Mouse (Mus musculus) intestine, embryonic 15.5 days (tissue): ENCODE data around the gene Ift172. TPM values are rescaled to one million over a fixed set of nuclear protein-coding genes. Genes with fewer than 3 reads are reported as not detected.
A peak's percentile ranks its signal among the peaks of the same experiment; 100 is the strongest.

Experiments used
- ATAC-seq: fragments of 200-750 bp; cut with Nextera tagmentation; 2 replicates; pipeline ENCODE4 v1.8.0; 2017; ENCODE audit warnings: moderate TSS enrichment, moderate library complexity
- H3K27ac ChIP-seq: fragments of 300-500 bp; sonication (generic); 2 replicates; pipeline ENCODE4 v1.5.1; 2015; ENCODE audit warnings: mild to moderate bottlenecking, inconsistent platforms
- H3K27me3 ChIP-seq: fragments of 300-500 bp; sonication (generic); replicated peaks from 2 replicates; pipeline ENCODE4 v1.6.1; 2015; ENCODE audit warnings: inconsistent platforms
- H3K36me3 ChIP-seq: fragments of 300-500 bp; sonication (generic); 2 replicates; pipeline ENCODE4 v1.6.1; 2015; ENCODE audit warnings: inconsistent platforms
- H3K4me1 ChIP-seq: fragments of 300-500 bp; sonication (generic); replicated peaks from 2 replicates; pipeline ENCODE4 v1.6.1; 2015; ENCODE audit warnings: inconsistent platforms
- H3K4me2 ChIP-seq: fragments of 300-500 bp; sonication (generic); replicated peaks from 2 replicates; pipeline ENCODE4 v1.6.1; 2015; ENCODE audit warnings: mild to moderate bottlenecking, inconsistent platforms
- H3K4me3 ChIP-seq: fragments of 300-500 bp; sonication (generic); replicated peaks from 2 replicates; pipeline ENCODE4 v1.5.1; 2015; ENCODE audit warnings: inconsistent platforms
- H3K9ac ChIP-seq: fragments of 300-500 bp; sonication (generic); 2 replicates; pipeline ENCODE4 v1.6.1; 2015; ENCODE audit warnings: inconsistent platforms
- H3K9me3 ChIP-seq: fragments of 300-500 bp; sonication (generic); 2 replicates; pipeline ENCODE4 v1.6.1; 2016; ENCODE audit warnings: inconsistent platforms
- WGBS: fragments of 180-500 bp; shearing (Covaris S2); methylation state at CpG from one replicate; pipeline ENCODE4 v1.1.7; 2015; 5-methylcytosine and 5-hydroxymethylcytosine counted together
- polyA plus RNA-seq: library from polyadenylated mRNA; unstranded; fragments of >200 nt; fragmentation: Nextera tagmentation; extraction: Ambion mirVana; gene quantifications from 2 replicates; pipeline ENCODE4 v1.2.1, GENCODE M21; 2015

Ift172 gene
- polyA plus RNA-seq, 1 experiment from 2014 or later = 20.1 TPM

- Histone ChIP-seq H3K4me1 (peaks cover 16% of the 10 kb centered on the region), H3K4me3 (no peak overlapping the region), H3K36me3 (peaks cover 29% of the 10 kb centered on the region), H3K4me2 (peak overlapping the region; percentile 59; the same call in 1 of the 2 replicates), H3K27me3 (no peaks in the 10 kb centered on the region), H3K27ac (peak overlapping the region; percentile 56; the same call in 1 of the 2 replicates), H3K9me3 (no peaks in the 10 kb centered on the region), H3K9ac (no peak overlapping the region)
- ATAC-seq = no peak
- 81% methylated on average over 8 of the region's 8 CpGs for WGBS
Measured at GRCm38 (mm10) chr5:31254901-31255300, 36.0 kb downstream of the Ift172 start.

GRCm38 (mm10) chr5:31254452-31254851 is 36.5 kb downstream of the Ift172 start:
- H3K9me3 ChIP-seq = no peaks in the 10 kb centered on the region
- no peaks in the 10 kb centered on the region for H3K27me3 ChIP-seq
- peak overlapping the region; percentile 59 for H3K4me2 ChIP-seq
- WGBS = 55% methylated on average over 7 of the region's 7 CpGs
- H3K4me1 ChIP-seq = peaks cover 16% of the 10 kb centered on the region
- H3K27ac ChIP-seq = peak overlapping the region; percentile 56
- peaks cover 29% of the 10 kb centered on the region for H3K36me3 ChIP-seq
- H3K9ac ChIP-seq = no peak overlapping the region
- no peak overlapping the region for H3K4me3 ChIP-seq
- ATAC-seq = peak; percentile 52

- H3K4me3 ChIP-seq = no peak overlapping the region
- H3K9ac ChIP-seq = no peak overlapping the region
- peak overlapping the region; percentile 59 for H3K4me2 ChIP-seq
- H3K4me1 ChIP-seq = peaks cover 16% of the 10 kb centered on the region
- H3K9me3 ChIP-seq = no peaks in the 10 kb centered on the region
- no peak for ATAC-seq
- WGBS = 93% methylated on average over 8 of the region's 8 CpGs
- H3K27ac ChIP-seq = peak overlapping the region; percentile 41
- no peaks in the 10 kb centered on the region for H3K27me3 ChIP-seq
- H3K36me3 ChIP-seq = peaks cover 26% of the 10 kb centered on the region
Measured at GRCm38 (mm10) chr5:31253806-31254205, 37.1 kb downstream of the Ift172 start.

GRCm38 (mm10) chr5:31252795-31253545 is 37.9 kb downstream of the Ift172 start:
- H3K9me3 ChIP-seq = no peaks in the 10 kb centered on the region
- no peaks in the 10 kb centered on the region for H3K27me3 ChIP-seq
- H3K27ac ChIP-seq = peak overlapping the region; percentile 86; the same call in 1 of the 2 replicates
- no peak for ATAC-seq
- 65% methylated on average over 16 of the region's 16 CpGs for WGBS
- H3K4me1 ChIP-seq = peaks cover 16% of the 10 kb centered on the region
- H3K4me2 ChIP-seq = peak overlapping the region; percentile 59
- H3K9ac ChIP-seq = peak overlapping the region; percentile 44
- H3K4me3 ChIP-seq = peak overlapping the region; percentile 44
- H3K36me3 ChIP-seq = peaks cover 32% of the 10 kb centered on the region

- no peaks in the 10 kb centered on the region for H3K27me3 ChIP-seq
- 45% methylated on average over 10 of the region's 10 CpGs for WGBS
- 0 out of 2 replicates have a peak, but pooled peaks have one; percentile 1 for ATAC-seq
- H3K4me3 ChIP-seq = peak overlapping the region; percentile 44
- H3K36me3 ChIP-seq = peaks cover 35% of the 10 kb centered on the region
- H3K9me3 ChIP-seq = no peaks in the 10 kb centered on the region
- H3K4me1 ChIP-seq = peaks cover 16% of the 10 kb centered on the region
- peak overlapping the region; percentile 59 for H3K4me2 ChIP-seq
- peak overlapping the region; percentile 44 for H3K9ac ChIP-seq
- H3K27ac ChIP-seq = peak overlapping the region; percentile 86
Measured at GRCm38 (mm10) chr5:31252151-31252550, 38.8 kb downstream of the Ift172 start.

GRCm38 (mm10) chr5:31251541-31252101 is 39.3 kb downstream of the Ift172 start, which contains the start of gene Krtcap3:
Gene Krtcap3 (plus strand): TSS chr5:31251691.
- Histone ChIP-seq H3K9me3 (no peaks in the 10 kb centered on the region), H3K9ac (peak within 1 kb of the TSS; percentile 44), H3K4me1 (peaks cover 16% of the 10 kb centered on the region), H3K36me3 (peaks cover 35% of the 10 kb centered on the region), H3K4me2 (peak within 1 kb of the TSS; percentile 59), H3K4me3 (peak within 1 kb of the TSS; percentile 44), H3K27me3 (no peaks in the 10 kb centered on the region), H3K27ac (peak within 1 kb of the TSS; percentile 86)
- WGBS = 12% methylated on average over 47 of the region's 47 CpGs
- peak; percentile 93 for ATAC-seq

- H3K4me1 ChIP-seq = peaks cover 16% of the 10 kb centered on the region
- no peak overlapping the region for H3K27ac ChIP-seq
- no peaks in the 10 kb centered on the region for H3K9me3 ChIP-seq
- H3K9ac ChIP-seq = no peak overlapping the region
- no peak for ATAC-seq
- 52% methylated on average over 4 of the region's 4 CpGs for WGBS
- no peak overlapping the region for H3K4me2 ChIP-seq
- H3K27me3 ChIP-seq = no peaks in the 10 kb centered on the region
- no peak overlapping the region for H3K4me3 ChIP-seq
- H3K36me3 ChIP-seq = peaks cover 39% of the 10 kb centered on the region
Measured at GRCm38 (mm10) chr5:31250716-31251115, 40.2 kb downstream of the Ift172 start.

- H3K27me3 ChIP-seq = no peaks in the 10 kb centered on the region
- peaks cover 24% of the 10 kb centered on the region for H3K36me3 ChIP-seq
- H3K4me3 ChIP-seq = peak overlapping the region; percentile 99
- no peaks in the 10 kb centered on the region for H3K9me3 ChIP-seq
- no peak for ATAC-seq
- no peak overlapping the region for H3K27ac ChIP-seq
- H3K9ac ChIP-seq = peak overlapping the region; percentile 99
- WGBS = 21% methylated on average over 10 of the region's 10 CpGs
- peak overlapping the region; percentile 80 for H3K4me2 ChIP-seq
- H3K4me1 ChIP-seq = 0 out of 2 replicates have a peak, but pooled peaks cover 7% of the 10 kb centered on the region
Measured at GRCm38 (mm10) chr5:31242191-31242590, 48.7 kb downstream of the Ift172 start.

GRCm38 (mm10) chr5:31241522-31242034 is 49.3 kb downstream of the Ift172 start:
- Histone ChIP-seq H3K4me2 (peak overlapping the region; percentile 80), H3K27me3 (no peaks in the 10 kb centered on the region), H3K27ac (peak overlapping the region; percentile 99), H3K36me3 (peaks cover 24% of the 10 kb centered on the region), H3K9me3 (no peaks in the 10 kb centered on the region), H3K9ac (peak overlapping the region; percentile 99), H3K4me3 (peak overlapping the region; percentile 99), H3K4me1 (0 out of 2 replicates have a peak, but pooled peaks cover 7% of the 10 kb centered on the region)
- ATAC-seq = no peak
- under 1% methylated on average over 13 of the region's 13 CpGs for WGBS

GRCm38 (mm10) chr5:31240637-31241521 is 50.0 kb downstream of the Ift172 start, which contains the start of the genes Nrbp1 and Gm9970:
Gene Nrbp1 (plus strand): TSS chr5:31240864.
Gene Gm9970 (minus strand): TSS chr5:31241232.
- peak within 1 kb of the TSS; percentile 99 for H3K27ac ChIP-seq
- H3K9ac ChIP-seq = peak within 1 kb of the TSS; percentile 99
- H3K9me3 ChIP-seq = no peaks in the 10 kb centered on the region
- under 1% methylated on average over 81 of the region's 103 CpGs for WGBS
- H3K4me3 ChIP-seq = peak within 1 kb of the TSS; percentile 99
- peak; percentile 99 for ATAC-seq
- H3K4me1 ChIP-seq = 0 out of 2 replicates have a peak, but pooled peaks cover 7% of the 10 kb centered on the region
- H3K27me3 ChIP-seq = no peaks in the 10 kb centered on the region
- H3K36me3 ChIP-seq = peaks cover 18% of the 10 kb centered on the region
- H3K4me2 ChIP-seq = peak within 1 kb of the TSS; percentile 80

- H3K27ac ChIP-seq = no peak overlapping the region
- no peak overlapping the region for H3K4me2 ChIP-seq
- no peak overlapping the region for H3K9ac ChIP-seq
- WGBS = 77% methylated on average over 1 of the region's 1 CpGs
- no peaks in the 10 kb centered on the region for H3K27me3 ChIP-seq
- no peaks in the 10 kb centered on the region for H3K36me3 ChIP-seq
- no peak for ATAC-seq
- no peaks in the 10 kb centered on the region for H3K4me1 ChIP-seq
- no peak overlapping the region for H3K4me3 ChIP-seq
- H3K9me3 ChIP-seq = no peaks in the 10 kb centered on the region
Measured at GRCm38 (mm10) chr5:31226641-31227040, 64.3 kb downstream of the Ift172 start.
